Mouse (Mus musculus) adrenal gland, postnatal 14 days (tissue): ENCODE data around the gene Sash1. TPM values are rescaled to one million over a fixed set of nuclear protein-coding genes. Genes with fewer than 3 reads are reported as not detected.

ENCODE experiments used
- DNase-seq: peaks from one replicate; pipeline ENCODE4 v3.0.0; 2021; ENCODE audit warnings: mixed read lengths
- long read RNA-seq, 2 experiments: library from polyadenylated mRNA; stranded (forward); transcript quantifications; one replicate each; pipeline ENCODE4 v2.0.0; 2021
- total RNA-seq: library from RNA; stranded (reverse); gene quantifications from 2 replicates; pipeline ENCODE4 v1.2.3, GENCODE M21; 2021

Gene Sash1
- total RNA-seq = 40.4 and 50.1 TPM in 2 replicates
- long read RNA-seq, experiment 1, partial matches to known transcripts = 1 of 3 reads
- long read RNA-seq, experiment 1, other reads (novel, unspliced or antisense) = 2 of 3 reads
- long read RNA-seq, experiment 2, partial matches to known transcripts = 0 of 2 reads
- long read RNA-seq, experiment 2, other reads (novel, unspliced or antisense) = 2 of 2 reads

GRCm38 (mm10) chr10:8885630-8886527 is at the start of gene Sash1:
Gene Sash1 (minus strand): TSS chr10:8886070.
- peak; percentile 93 for DNase-seq

- no peak for DNase-seq
Observed at GRCm38 (mm10) chr10:8935601-8936000, 49.7 kb upstream of the Sash1 start.

GRCm38 (mm10) chr10:8933451-8934372 is 47.8 kb upstream of the Sash1 start:
- DNase-seq = no peak

GRCm38 (mm10) chr10:8931548-8932240 is 45.8 kb upstream of the Sash1 start:
- DNase-seq = no peak

- DNase-seq = no peak
Observed at GRCm38 (mm10) chr10:8930672-8931071, 44.8 kb upstream of the Sash1 start.

GRCm38 (mm10) chr10:8928775-8929647 is 43.1 kb upstream of the Sash1 start:
- no peak for DNase-seq

- peak; percentile 25 for DNase-seq
Observed at GRCm38 (mm10) chr10:8928261-8928660, 42.4 kb upstream of the Sash1 start.

GRCm38 (mm10) chr10:8926906-8927305 is 41.0 kb upstream of the Sash1 start:
- DNase-seq = no peak

GRCm38 (mm10) chr10:8926295-8926694 is 40.4 kb upstream of the Sash1 start:
- DNase-seq = no peak

- no peak for DNase-seq
Observed at GRCm38 (mm10) chr10:8925299-8925698, 39.4 kb upstream of the Sash1 start.

GRCm38 (mm10) chr10:8921098-8921693 is 35.3 kb upstream of the Sash1 start:
- no peak for DNase-seq

- no peak for DNase-seq
Observed at GRCm38 (mm10) chr10:8917798-8918197, 31.9 kb upstream of the Sash1 start.

- DNase-seq = peak; percentile 23
Observed at GRCm38 (mm10) chr10:8917350-8917749, 31.5 kb upstream of the Sash1 start.

GRCm38 (mm10) chr10:8915755-8916154 is 29.9 kb upstream of the Sash1 start:
- DNase-seq = no peak

- no peak for DNase-seq
Observed at GRCm38 (mm10) chr10:8913904-8914303, 28.0 kb upstream of the Sash1 start.

- peak; percentile 60 for DNase-seq
Observed at GRCm38 (mm10) chr10:8912706-8913275, 26.9 kb upstream of the Sash1 start.

GRCm38 (mm10) chr10:8912213-8912612 is 26.3 kb upstream of the Sash1 start:
- DNase-seq = no peak

- DNase-seq = no peak
Observed at GRCm38 (mm10) chr10:8910237-8910990, 24.5 kb upstream of the Sash1 start.

GRCm38 (mm10) chr10:8903086-8903485 is 17.2 kb upstream of the Sash1 start:
- DNase-seq = no peak
